Mouse (Mus musculus): Measurements from ENCODE around the gene Srrd.

GRCm38 (mm10) chr5:112324637-112325545, 17.9 kb downstream of the Srrd start:
- peak; percentile 58 for TF ChIP-seq POLR2A (IDR thresholded peaks at IDR 0.05; ENCODE audit: low read depth, low read length)
- TF ChIP-seq MEF2A (IDR thresholded peaks at IDR 0.05; ENCODE audit: borderline replicate concordance, low read depth, low read length): no peak; the same call in 1 of the 2 replicates
- TF ChIP-seq E2F4 (IDR thresholded peaks at IDR 0.05; ENCODE audit: insufficient replicate concordance, low read depth, low read length): no peak
- no peak for TF ChIP-seq ZKSCAN1 (IDR thresholded peaks at IDR 0.05; ENCODE audit: borderline replicate concordance, low read depth, low read length)
- peak; percentile 67 for TF ChIP-seq MAX (IDR thresholded peaks at IDR 0.05; ENCODE audit: low read length)
- TF ChIP-seq EP300 (IDR thresholded peaks at IDR 0.05; ENCODE audit: low read length): no peak
- TF ChIP-seq RCOR1 (conservative IDR thresholded peaks at IDR 0.05; ENCODE audit: low read depth, low read length): peak; percentile 49; the same call in 1 of the 2 replicates
